Mouse (Mus musculus) megakaryocyte, embryonic 14.5 days (primary cell): ENCODE results near the gene Zfp69.

Experiments used
- FLI1 ChIP-seq: IDR thresholded peaks from 2 replicates; pipeline ENCODE4 v1.6.1; 2012; ENCODE audit warnings: low read length, inconsistent platforms, mixed read lengths
- GATA1 ChIP-seq: IDR thresholded peaks from 3 replicates; pipeline ENCODE4 v1.6.1; 2012; ENCODE audit warnings: mixed read lengths, low read length, inconsistent platforms, borderline replicate concordance

GRCm38 (mm10) chr4:120895226-120895625, 56.3 kb downstream of the Zfp69 start:
- TF ChIP-seq GATA1, result no peak
- TF ChIP-seq FLI1, result no peak
